Mouse (Mus musculus) myocyte (in vitro differentiated cells): ENCODE measurements at regions not wholly inside any gene's neighbourhood (a gene's known extent, or its start where the extent isn't known, plus 50 kb on each side); places are given as distances from the start of the nearest gene placed in this dataset.
"Not testable (repeated sequence)": the region's sequence is repeated elsewhere in the genome, so short reads cannot be mapped to it uniquely, and the experiment has no call there.

Source experiments
- H3K27me3 ChIP-seq: one replicate; pipeline ENCODE4 v1.6.1; 2011; ENCODE audit not compliant: control insufficient read depth, insufficient read depth, insufficient read length
- H3K36me3 ChIP-seq: one replicate; pipeline ENCODE4 v1.6.1; 2011; ENCODE audit not compliant: control insufficient read depth, insufficient read depth
- H3K4me2 ChIP-seq: one replicate; pipeline ENCODE4 v1.6.1; 2011; ENCODE audit warnings: low read depth, control low read depth
- H3K4me3 ChIP-seq: one replicate; pipeline ENCODE4 v1.5.1; 2011; ENCODE audit warnings: mild to moderate bottlenecking, control low read depth, moderate library complexity
- H3K79me2 ChIP-seq: one replicate; pipeline ENCODE4 v1.6.1; 2011; ENCODE audit not compliant: control insufficient read depth, insufficient read depth
- H3ac ChIP-seq: one replicate; pipeline ENCODE4 v1.6.1; 2011; ENCODE audit not compliant: control insufficient read depth, insufficient read length
- CEBPB ChIP-seq: IDR thresholded peaks from 2 replicates; pipeline ENCODE4 v1.6.1; 2011; ENCODE audit warnings: mild to moderate bottlenecking, moderate library complexity; ENCODE audit not compliant: poor library complexity, insufficient read depth, severe bottlenecking
- E2F4 ChIP-seq: IDR thresholded peaks from one replicate; pipeline ENCODE4 v1.6.1; 2011; ENCODE audit warnings: mild to moderate bottlenecking, control low read depth, moderate library complexity; ENCODE audit not compliant: insufficient read depth
- MAX ChIP-seq: IDR thresholded peaks from one replicate; pipeline ENCODE4 v1.6.1; 2011; ENCODE audit warnings: low read depth, mild to moderate bottlenecking, control low read depth
- MYOD1 ChIP-seq, 3 experiments: IDR thresholded peaks; one replicate each; pipeline ENCODE4 v1.6.1; 2011; ENCODE audit warnings: control low read depth in 2 of 3, low read depth in 2 of 3, mild to moderate bottlenecking in 2 of 3, moderate library complexity in 1 of 3; ENCODE audit not compliant: insufficient read length in 2 of 3, control insufficient read depth in 1 of 3
- MYOG ChIP-seq, 3 experiments: IDR thresholded peaks; one replicate each; pipeline ENCODE4 v1.6.1; 2011; ENCODE audit warnings: control low read depth in 2 of 3, low read depth in 2 of 3, mild to moderate bottlenecking in 2 of 3; ENCODE audit not compliant: insufficient read length in 2 of 3, control insufficient read depth in 1 of 3, insufficient read depth in 1 of 3
- POLR2A ChIP-seq: IDR thresholded peaks from one replicate; pipeline ENCODE4 v1.6.1; 2011; ENCODE audit warnings: low read depth, mild to moderate bottlenecking, control low read depth, moderate library complexity; ENCODE audit not compliant: insufficient read length
- POLR2AphosphoS2 ChIP-seq: IDR thresholded peaks from one replicate; pipeline ENCODE4 v1.6.1; 2011; ENCODE audit warnings: low read depth, control low read depth; ENCODE audit not compliant: insufficient read length
- REST ChIP-seq: IDR thresholded peaks from one replicate; pipeline ENCODE4 v1.6.1; 2011; ENCODE audit warnings: mild to moderate bottlenecking, control low read depth, moderate library complexity; ENCODE audit not compliant: insufficient read depth, insufficient read length
- SRF ChIP-seq: IDR thresholded peaks from one replicate; pipeline ENCODE4 v1.6.1; 2011; ENCODE audit warnings: low read depth; ENCODE audit not compliant: control insufficient read depth, insufficient read length
- TCF12 ChIP-seq: IDR thresholded peaks from one replicate; pipeline ENCODE4 v1.6.1; 2011; ENCODE audit warnings: mild to moderate bottlenecking, control low read depth; ENCODE audit not compliant: poor library complexity, insufficient read depth, severe bottlenecking
- TCF3 ChIP-seq: IDR thresholded peaks from one replicate; pipeline ENCODE4 v1.6.1; 2011; ENCODE audit warnings: low read depth, control low read depth; ENCODE audit not compliant: insufficient read length
- USF1 ChIP-seq: IDR thresholded peaks from one replicate; pipeline ENCODE4 v1.6.1; 2011; ENCODE audit warnings: low read depth, mild to moderate bottlenecking, control low read depth, moderate library complexity

DNA sequence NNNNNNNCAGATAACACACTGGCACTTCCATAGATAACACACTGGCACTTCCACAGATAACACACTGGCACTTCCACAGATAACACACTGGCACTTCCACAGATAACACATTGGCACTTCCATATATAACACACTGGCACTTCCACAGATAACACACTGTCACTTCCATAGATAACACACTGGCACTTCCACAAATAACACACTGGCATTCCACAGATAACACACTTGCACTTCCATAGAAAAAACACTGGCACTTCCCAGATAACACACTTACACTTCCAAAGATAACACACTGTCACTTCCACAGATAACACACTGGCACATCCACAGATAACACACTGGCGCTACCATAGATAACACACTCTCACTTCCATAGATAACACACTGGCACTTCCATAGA is 105.7 kb upstream of the Afdn start:
- H3K4me3 ChIP-seq, H3ac ChIP-seq, H3K4me2 ChIP-seq, H3K27me3 ChIP-seq, H3K36me3 ChIP-seq, H3K79me2 ChIP-seq: not testable (repeated sequence)

GRCm38 (mm10) chr17:13656065-13656464 is 104.3 kb upstream of the Afdn start:
- no peaks in the 10 kb centered on the region for H3K27me3 ChIP-seq
- no peak overlapping the region for H3ac ChIP-seq
- no peaks in the 10 kb centered on the region for H3K79me2 ChIP-seq
- peak overlapping the region; percentile 55 for H3K4me2 ChIP-seq
- TF ChIP-seq TCF12 (no peak), SRF (no peak), E2F4 (no peak), CEBPB (no peak), MYOD1 (IDR thresholded peaks at IDR 0.05; ENCODE audit: control insufficient read depth in 1 of 3, insufficient read length in 2 of 3, low read depth in 2 of 3) (no peak), REST (no peak), MYOG (IDR thresholded peaks at IDR 0.05; ENCODE audit: control insufficient read depth in 1 of 3, insufficient read depth in 1 of 3, insufficient read length in 2 of 3, low read depth in 2 of 3) (no peak), TCF3 (no peak), POLR2AphosphoS2 (no peak), MAX (no peak), POLR2A (no peak)
- H3K4me3 ChIP-seq, result no peak overlapping the region
- no peaks in the 10 kb centered on the region for H3K36me3 ChIP-seq

GRCm38 (mm10) chr17:13656485-13657181 is 103.7 kb upstream of the Afdn start:
- peak overlapping the region; percentile 84 for H3K4me2 ChIP-seq
- H3K36me3 ChIP-seq, result no peaks in the 10 kb centered on the region
- H3ac ChIP-seq, result no peak overlapping the region
- TF ChIP-seq POLR2AphosphoS2 (no peak), MAX (no peak), MYOD1 (IDR thresholded peaks at IDR 0.05; ENCODE audit: control insufficient read depth in 1 of 3, insufficient read length in 2 of 3, low read depth in 2 of 3) (peak in 1 of 3 experiments; percentile 6)
- no peaks in the 10 kb centered on the region for H3K79me2 ChIP-seq
- H3K4me3 ChIP-seq, result no peak overlapping the region
- no peaks in the 10 kb centered on the region for H3K27me3 ChIP-seq

GRCm38 (mm10) chr17:13657182-13657562 is 103.2 kb upstream of the Afdn start:
- Histone ChIP-seq H3ac (no peak overlapping the region), H3K4me3 (no peak overlapping the region), H3K79me2 (no peaks in the 10 kb centered on the region), H3K27me3 (no peaks in the 10 kb centered on the region), H3K36me3 (no peaks in the 10 kb centered on the region), H3K4me2 (peak overlapping the region; percentile 84)
- no peak for TF ChIP-seq CEBPB
- TF ChIP-seq MYOG (IDR thresholded peaks at IDR 0.05; ENCODE audit: control insufficient read depth in 1 of 3, insufficient read depth in 1 of 3, insufficient read length in 2 of 3, low read depth in 2 of 3), result no peak
- no peak for TF ChIP-seq POLR2A
- no peak for TF ChIP-seq REST
- TF ChIP-seq MAX, result no peak
- TF ChIP-seq TCF3, result no peak
- TF ChIP-seq MYOD1 (IDR thresholded peaks at IDR 0.05; ENCODE audit: control insufficient read depth in 1 of 3, insufficient read length in 2 of 3, low read depth in 2 of 3), result no peak
- TF ChIP-seq USF1, result no peak
- no peak for TF ChIP-seq POLR2AphosphoS2
- TF ChIP-seq E2F4, result no peak
- TF ChIP-seq TCF12, result no peak
- TF ChIP-seq SRF, result no peak

- H3K79me2 ChIP-seq, result no peaks in the 10 kb centered on the region
- no peaks in the 10 kb centered on the region for H3K36me3 ChIP-seq
- peak overlapping the region; percentile 84 for H3K4me2 ChIP-seq
- no peak overlapping the region for H3ac ChIP-seq
- H3K27me3 ChIP-seq, result no peaks in the 10 kb centered on the region
- TF ChIP-seq POLR2A, result no peak
- no peak for TF ChIP-seq MYOG (IDR thresholded peaks at IDR 0.05; ENCODE audit: control insufficient read depth in 1 of 3, insufficient read depth in 1 of 3, insufficient read length in 2 of 3, low read depth in 2 of 3)
- TF ChIP-seq CEBPB, result no peak
- no peak for TF ChIP-seq USF1
- TF ChIP-seq POLR2AphosphoS2, result no peak
- TF ChIP-seq TCF12, result no peak
- no peak for TF ChIP-seq MAX
- TF ChIP-seq MYOD1 (IDR thresholded peaks at IDR 0.05; ENCODE audit: control insufficient read depth in 1 of 3, insufficient read length in 2 of 3, low read depth in 2 of 3), result no peak
- TF ChIP-seq E2F4, result no peak
- no peak for TF ChIP-seq SRF
- no peak for TF ChIP-seq REST
- TF ChIP-seq TCF3, result no peak
- H3K4me3 ChIP-seq, result no peak overlapping the region
Observed at GRCm38 (mm10) chr17:13657656-13658292, 102.6 kb upstream of the Afdn start.
